Mouse (Mus musculus): Measurements from ENCODE around the gene Sptan1.

Sptan1 gene

GRCm38 (mm10) chr2:30062249-30063093 is 97.1 kb downstream of the Sptan1 start:
- peak; percentile 69 to 73 for DNase-seq

- DNase-seq, result no peak
Observed at GRCm38 (mm10) chr2:30063235-30063634, 97.9 kb downstream of the Sptan1 start.

- no peak for DNase-seq
Observed at GRCm38 (mm10) chr2:30063791-30064190, 98.4 kb downstream of the Sptan1 start.

- DNase-seq, result no peak
Observed at GRCm38 (mm10) chr2:30064298-30064697, 98.9 kb downstream of the Sptan1 start.

GRCm38 (mm10) chr2:30066046-30066901 is 100.9 kb downstream of the Sptan1 start:
- peak; percentile 96 to 97 for DNase-seq

GRCm38 (mm10) chr2:30067031-30067888 is 101.9 kb downstream of the Sptan1 start:
- peak in 1 of 2 experiments; percentile 40 for DNase-seq

GRCm38 (mm10) chr2:30067962-30068361 is 102.6 kb downstream of the Sptan1 start:
- no peak for DNase-seq

GRCm38 (mm10) chr2:30072875-30073274 is 107.5 kb downstream of the Sptan1 start:
- no peak for DNase-seq

GRCm38 (mm10) chr2:30073285-30073684 is 107.9 kb downstream of the Sptan1 start:
- no peak for DNase-seq

- no peak for DNase-seq
Observed at GRCm38 (mm10) chr2:30075625-30076024, 110.3 kb downstream of the Sptan1 start.

GRCm38 (mm10) chr2:30076439-30076838 is 111.1 kb downstream of the Sptan1 start:
- no peak for DNase-seq

GRCm38 (mm10) chr2:30076959-30077358 is 111.6 kb downstream of the Sptan1 start:
- DNase-seq, result no peak

- peak; percentile 82 to 89 for DNase-seq
Observed at GRCm38 (mm10) chr2:30077502-30078348, 112.4 kb downstream of the Sptan1 start, which contains the start of gene Pkn3. Gene Pkn3, plus strand, starts transcription at chr2:30077684.

GRCm38 (mm10) chr2:30078349-30078712 is 113.0 kb downstream of the Sptan1 start:
- DNase-seq, result peak; percentile 70

GRCm38 (mm10) chr2:30078760-30079159 is 113.4 kb downstream of the Sptan1 start:
- no peak for DNase-seq

- DNase-seq, result no peak
Observed at GRCm38 (mm10) chr2:30080181-30080800, 114.9 kb downstream of the Sptan1 start.

All from lung, adult 18-20 months (tissue).